Mouse (Mus musculus): ENCODE data around the gene Snai1. TPM values are rescaled to one million over a fixed set of nuclear protein-coding genes. Genes with fewer than 3 reads are reported as not detected.

Gene Snai1
- 1.5 TPM for total RNA-seq (2023)

GRCm38 (mm10) chr2:167537476-167538297 is at the start of gene Snai1:
Gene Snai1, plus strand, starts transcription at chr2:167538195.

GRCm38 (mm10) chr2:167491757-167492708 is 46.0 kb upstream of the Snai1 start, which contains the start of gene Rnf114:
Gene Rnf114, plus strand, starts transcription at chr2:167492645.

GRCm38 (mm10) chr2:167492713-167493636 is 45.0 kb upstream of the Snai1 start, which contains the start of gene Spata2:
Gene Spata2, minus strand, starts transcription at chr2:167492887.

Other genes with a start within 250 kb of the Snai1 start
- gene B4galt5, start 189.0 kb upstream of the Snai1 start, total RNA-seq (2023): 37.2 TPM
- 92.0 TPM for gene Slc9a8, start 116.5 kb upstream of the Snai1 start, total RNA-seq (2023)
- gene Rnf114, start 45.5 kb upstream of the Snai1 start, total RNA-seq (2023): 117 TPM
- gene Spata2, start 45.3 kb upstream of the Snai1 start, total RNA-seq (2023): 43.5 TPM
- gene Ube2v1, start 93.9 kb downstream of the Snai1 start, total RNA-seq (2023): 124 TPM
- gene Gm20431, start 123.3 kb downstream of the Snai1 start, total RNA-seq (2023): 24.0 TPM
- 42.7 TPM for gene Cebpb, start 150.7 kb downstream of the Snai1 start, total RNA-seq (2023)
- 74.5 TPM for gene Tmem189, start 151.6 kb downstream of the Snai1 start, total RNA-seq (2023)

Data from CD4-positive naive resting alpha-beta T cell, adult 57 days (primary cell).